Mouse (Mus musculus) bone marrow macrophage, adult 2 months (primary cell): ENCODE results near the gene Khdc4. TPM values are rescaled to one million over a fixed set of nuclear protein-coding genes. Genes with fewer than 3 reads are reported as not detected.
A peak's percentile ranks its signal among the peaks of the same experiment; 100 is the strongest.
"Not testable (repeated sequence)": the region's sequence is repeated elsewhere in the genome, so short reads cannot be mapped to it uniquely, and the experiment has no call there.

ENCODE experiments used
- H3K27ac ChIP-seq: 2 replicates; pipeline ENCODE4 v1.5.1; 2012; ENCODE audit warnings: low read depth, low read length; ENCODE audit not compliant: insufficient read depth
- H3K4me1 ChIP-seq: 2 replicates; pipeline ENCODE4 v1.6.1; 2012; ENCODE audit warnings: low read length; ENCODE audit not compliant: control insufficient read depth, insufficient read depth
- H3K4me3 ChIP-seq: 2 replicates; pipeline ENCODE4 v1.5.1; 2012; ENCODE audit warnings: mild to moderate bottlenecking, low read length, moderate library complexity; ENCODE audit not compliant: insufficient read depth
- CTCF ChIP-seq: IDR thresholded peaks from 2 replicates; pipeline ENCODE4 v1.5.1; 2012; ENCODE audit warnings: low read depth, mild to moderate bottlenecking, low read length, moderate library complexity
- POLR2A ChIP-seq: IDR thresholded peaks from 2 replicates; pipeline ENCODE4 v1.6.1; 2012; ENCODE audit warnings: mild to moderate bottlenecking, low read depth, low read length, borderline replicate concordance
- polyA plus RNA-seq: library from polyadenylated mRNA; stranded (reverse); fragments of >200 nt; gene quantifications from 2 replicates; pipeline ENCODE4 v1.2.4, GENCODE M21; 2012; ENCODE audit not compliant: missing spikeins, insufficient read depth, insufficient read length

Gene Khdc4
- polyA plus RNA-seq, 1 experiment, result 40.7 TPM

GRCm38 (mm10) chr3:88695545-88695944, 9.9 kb downstream of the Khdc4 start:
- no peak overlapping the region for H3K27ac ChIP-seq
- TF ChIP-seq CTCF (no peak), POLR2A (no peak)
- no peak overlapping the region for H3K4me3 ChIP-seq
- H3K4me1 ChIP-seq, result peaks cover 6% of the 10 kb centered on the region

GRCm38 (mm10) chr3:88698051-88698450, 12.4 kb downstream of the Khdc4 start:
- no peak for TF ChIP-seq POLR2A
- no peak for TF ChIP-seq CTCF
- H3K27ac ChIP-seq, result no peak overlapping the region
- peaks cover 6% of the 10 kb centered on the region for H3K4me1 ChIP-seq
- H3K4me3 ChIP-seq, result no peak overlapping the region

- TF ChIP-seq CTCF, result no peak
- TF ChIP-seq POLR2A, result no peak
- H3K4me1 ChIP-seq, result peaks cover 6% of the 10 kb centered on the region
- H3K27ac ChIP-seq, result no peak overlapping the region
- H3K4me3 ChIP-seq, result no peak overlapping the region
These were observed 13.2 kb downstream of the Khdc4 start for GRCm38 (mm10) chr3:88698834-88699233.

- no peaks in the 10 kb centered on the region for H3K4me1 ChIP-seq
- no peak overlapping the region for H3K27ac ChIP-seq
- TF ChIP-seq CTCF (no peak), POLR2A (no peak)
- no peak overlapping the region for H3K4me3 ChIP-seq
These were observed 14.6 kb downstream of the Khdc4 start for GRCm38 (mm10) chr3:88700247-88700646.

GRCm38 (mm10) chr3:88701222-88701621, 15.6 kb downstream of the Khdc4 start:
- Histone ChIP-seq H3K4me3 (no peak overlapping the region), H3K27ac (no peak overlapping the region), H3K4me1 (no peaks in the 10 kb centered on the region)
- TF ChIP-seq CTCF, result no peak
- no peak for TF ChIP-seq POLR2A

GRCm38 (mm10) chr3:88713709-88714108, 28.1 kb downstream of the Khdc4 start:
- H3K4me1 ChIP-seq, result peaks cover 8% of the 10 kb centered on the region
- TF ChIP-seq CTCF, result no peak
- TF ChIP-seq POLR2A, result no peak

GRCm38 (mm10) chr3:88714725-88715124, 29.1 kb downstream of the Khdc4 start:
- TF ChIP-seq CTCF (no peak), POLR2A (no peak)
- no peak overlapping the region for H3K27ac ChIP-seq
- peaks cover 15% of the 10 kb centered on the region for H3K4me1 ChIP-seq
- H3K4me3 ChIP-seq, result no peak overlapping the region

More at GRCm38 (mm10) chr3:88713709-88714108, 28.1 kb downstream of the Khdc4 start:
- Histone ChIP-seq H3K4me3 (no peak overlapping the region), H3K27ac (no peak overlapping the region)

GRCm38 (mm10) chr3:88715716-88716115, 30.1 kb downstream of the Khdc4 start:
- H3K4me1 ChIP-seq, result peaks cover 22% of the 10 kb centered on the region
- H3K27ac ChIP-seq, H3K4me3 ChIP-seq: not testable (repeated sequence)

GRCm38 (mm10) chr3:88716399-88717197, 31.0 kb downstream of the Khdc4 start, which contains the start of gene Rit1:
Gene Rit1, plus strand, starts transcription at chr3:88716838.
- peaks cover 23% of the 10 kb centered on the region for H3K4me1 ChIP-seq
- peak within 1 kb of the TSS; percentile 85 for H3K4me3 ChIP-seq
- TF ChIP-seq POLR2A, result no peak
- no peak for TF ChIP-seq CTCF
- peak within 1 kb of the TSS; percentile 58 for H3K27ac ChIP-seq

- Histone ChIP-seq H3K27ac (peak overlapping the region; percentile 58), H3K4me1 (peaks cover 24% of the 10 kb centered on the region), H3K4me3 (peak overlapping the region; percentile 85)
- TF ChIP-seq POLR2A (no peak), CTCF (no peak)
These were observed 31.7 kb downstream of the Khdc4 start for GRCm38 (mm10) chr3:88717198-88717798.

- Histone ChIP-seq H3K4me1 (peaks cover 24% of the 10 kb centered on the region), H3K27ac (peak overlapping the region; percentile 75), H3K4me3 (peak overlapping the region; percentile 57)
- TF ChIP-seq POLR2A (no peak), CTCF (no peak)
These were observed 32.2 kb downstream of the Khdc4 start for GRCm38 (mm10) chr3:88717831-88718230.
